Mouse (Mus musculus) myocyte (in vitro differentiated cells): ENCODE results near the gene Ulk3. TPM values are rescaled to one million over a fixed set of nuclear protein-coding genes. Genes with fewer than 3 reads are reported as not detected.

Source experiments
- H3K27me3 ChIP-seq: one replicate; pipeline ENCODE4 v1.6.1; 2011; ENCODE audit not compliant: control insufficient read depth, insufficient read depth, insufficient read length
- H3K36me3 ChIP-seq: one replicate; pipeline ENCODE4 v1.6.1; 2011; ENCODE audit not compliant: control insufficient read depth, insufficient read depth
- H3K4me2 ChIP-seq: one replicate; pipeline ENCODE4 v1.6.1; 2011; ENCODE audit warnings: low read depth, control low read depth
- H3K4me3 ChIP-seq: one replicate; pipeline ENCODE4 v1.5.1; 2011; ENCODE audit warnings: mild to moderate bottlenecking, control low read depth, moderate library complexity
- H3K79me2 ChIP-seq: one replicate; pipeline ENCODE4 v1.6.1; 2011; ENCODE audit not compliant: control insufficient read depth, insufficient read depth
- H3ac ChIP-seq: one replicate; pipeline ENCODE4 v1.6.1; 2011; ENCODE audit not compliant: control insufficient read depth, insufficient read length
- CEBPB ChIP-seq: IDR thresholded peaks from 2 replicates; pipeline ENCODE4 v1.6.1; 2011; ENCODE audit warnings: mild to moderate bottlenecking, moderate library complexity; ENCODE audit not compliant: poor library complexity, insufficient read depth, severe bottlenecking
- E2F4 ChIP-seq: IDR thresholded peaks from one replicate; pipeline ENCODE4 v1.6.1; 2011; ENCODE audit warnings: mild to moderate bottlenecking, control low read depth, moderate library complexity; ENCODE audit not compliant: insufficient read depth
- MAX ChIP-seq: IDR thresholded peaks from one replicate; pipeline ENCODE4 v1.6.1; 2011; ENCODE audit warnings: low read depth, mild to moderate bottlenecking, control low read depth
- MYOD1 ChIP-seq, 3 experiments: IDR thresholded peaks; one replicate each; pipeline ENCODE4 v1.6.1; 2011; ENCODE audit warnings: control low read depth in 2 of 3, low read depth in 2 of 3, mild to moderate bottlenecking in 2 of 3, moderate library complexity in 1 of 3; ENCODE audit not compliant: insufficient read length in 2 of 3, control insufficient read depth in 1 of 3
- MYOG ChIP-seq, 3 experiments: IDR thresholded peaks; one replicate each; pipeline ENCODE4 v1.6.1; 2011; ENCODE audit warnings: control low read depth in 2 of 3, low read depth in 2 of 3, mild to moderate bottlenecking in 2 of 3; ENCODE audit not compliant: insufficient read length in 2 of 3, control insufficient read depth in 1 of 3, insufficient read depth in 1 of 3
- POLR2A ChIP-seq: IDR thresholded peaks from one replicate; pipeline ENCODE4 v1.6.1; 2011; ENCODE audit warnings: low read depth, mild to moderate bottlenecking, control low read depth, moderate library complexity; ENCODE audit not compliant: insufficient read length
- POLR2AphosphoS2 ChIP-seq: IDR thresholded peaks from one replicate; pipeline ENCODE4 v1.6.1; 2011; ENCODE audit warnings: low read depth, control low read depth; ENCODE audit not compliant: insufficient read length
- REST ChIP-seq: IDR thresholded peaks from one replicate; pipeline ENCODE4 v1.6.1; 2011; ENCODE audit warnings: mild to moderate bottlenecking, control low read depth, moderate library complexity; ENCODE audit not compliant: insufficient read depth, insufficient read length
- SRF ChIP-seq: IDR thresholded peaks from one replicate; pipeline ENCODE4 v1.6.1; 2011; ENCODE audit warnings: low read depth; ENCODE audit not compliant: control insufficient read depth, insufficient read length
- TCF12 ChIP-seq: IDR thresholded peaks from one replicate; pipeline ENCODE4 v1.6.1; 2011; ENCODE audit warnings: mild to moderate bottlenecking, control low read depth; ENCODE audit not compliant: poor library complexity, insufficient read depth, severe bottlenecking
- TCF3 ChIP-seq: IDR thresholded peaks from one replicate; pipeline ENCODE4 v1.6.1; 2011; ENCODE audit warnings: low read depth, control low read depth; ENCODE audit not compliant: insufficient read length
- USF1 ChIP-seq: IDR thresholded peaks from one replicate; pipeline ENCODE4 v1.6.1; 2011; ENCODE audit warnings: low read depth, mild to moderate bottlenecking, control low read depth, moderate library complexity
- polyA plus RNA-seq: library from polyadenylated mRNA; unstranded; fragments of >200 nt; fragmentation: generic; extraction: Trizol; gene quantifications from one replicate; pipeline ENCODE4 v1.2.1, GENCODE M21; 2012; ENCODE audit warnings: missing spikeins

The Ulk3 gene
- polyA plus RNA-seq, 1 experiment = 12.2 TPM

DNA sequence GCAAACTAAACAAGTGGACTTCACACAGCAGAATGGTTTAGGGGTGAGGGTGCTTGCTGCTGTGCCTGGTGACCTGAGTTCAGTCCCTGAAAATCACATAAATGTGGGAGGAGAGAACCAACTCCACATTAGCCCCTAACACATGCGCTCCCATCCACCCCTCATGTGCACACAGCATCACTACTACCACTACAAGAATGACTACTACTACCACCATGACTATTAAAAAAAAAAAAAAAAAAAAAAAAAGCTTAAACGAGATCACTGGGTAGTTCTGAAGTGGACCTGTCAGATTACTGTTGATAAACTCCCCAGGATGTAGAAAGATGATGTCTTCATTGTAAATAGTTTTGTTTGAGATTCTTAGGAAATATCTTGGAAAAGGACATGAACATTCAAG is 29.7 kb upstream of the Ulk3 start:
- no peak overlapping the region for H3K4me3 ChIP-seq
- TF ChIP-seq MYOD1 (IDR thresholded peaks at IDR 0.05; ENCODE audit: control insufficient read depth in 1 of 3, insufficient read length in 2 of 3, low read depth in 2 of 3) = no peak
- no peak for TF ChIP-seq E2F4
- no peak for TF ChIP-seq MYOG (IDR thresholded peaks at IDR 0.05; ENCODE audit: control insufficient read depth in 1 of 3, insufficient read depth in 1 of 3, insufficient read length in 2 of 3, low read depth in 2 of 3)
- TF ChIP-seq SRF = no peak
- TF ChIP-seq USF1 = no peak
- no peak for TF ChIP-seq POLR2A
- TF ChIP-seq POLR2AphosphoS2 = no peak
- no peak for TF ChIP-seq CEBPB
- TF ChIP-seq TCF3 = no peak
- no peak for TF ChIP-seq MAX
- TF ChIP-seq REST = no peak
- TF ChIP-seq TCF12 = no peak
- H3K79me2 ChIP-seq = peaks cover 26% of the 10 kb centered on the region
- no peak overlapping the region for H3K4me2 ChIP-seq
- H3ac ChIP-seq = no peak overlapping the region
- no peaks in the 10 kb centered on the region for H3K27me3 ChIP-seq
- no peaks in the 10 kb centered on the region for H3K36me3 ChIP-seq

DNA sequence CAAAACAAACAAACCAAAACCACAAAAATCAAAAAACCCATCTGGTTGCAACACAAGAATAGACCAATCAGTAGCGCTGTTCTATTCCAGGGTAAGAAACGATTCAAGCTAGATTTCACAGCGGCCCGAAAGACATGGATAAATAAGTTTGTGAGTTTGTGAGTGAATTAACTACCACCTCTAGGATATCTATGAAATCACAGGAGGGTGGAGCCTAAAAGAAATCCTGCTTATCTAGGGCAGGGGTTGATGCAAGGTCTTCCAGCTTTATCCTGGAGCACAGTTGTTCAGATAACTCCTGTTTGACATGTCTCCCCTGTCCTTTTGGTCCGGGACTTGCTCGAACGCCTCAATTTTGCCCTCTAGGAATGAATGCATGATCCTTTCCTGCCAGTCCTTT is 29.0 kb upstream of the Ulk3 start:
- peaks cover 33% of the 10 kb centered on the region for H3K79me2 ChIP-seq
- peak overlapping the region; percentile 57 for H3K4me3 ChIP-seq
- H3K4me2 ChIP-seq = peak overlapping the region; percentile 91
- H3K36me3 ChIP-seq = no peaks in the 10 kb centered on the region
- no peaks in the 10 kb centered on the region for H3K27me3 ChIP-seq
- H3ac ChIP-seq = no peak overlapping the region
- TF ChIP-seq POLR2AphosphoS2 (no peak), MAX (no peak), TCF12 (no peak), POLR2A (no peak)

DNA sequence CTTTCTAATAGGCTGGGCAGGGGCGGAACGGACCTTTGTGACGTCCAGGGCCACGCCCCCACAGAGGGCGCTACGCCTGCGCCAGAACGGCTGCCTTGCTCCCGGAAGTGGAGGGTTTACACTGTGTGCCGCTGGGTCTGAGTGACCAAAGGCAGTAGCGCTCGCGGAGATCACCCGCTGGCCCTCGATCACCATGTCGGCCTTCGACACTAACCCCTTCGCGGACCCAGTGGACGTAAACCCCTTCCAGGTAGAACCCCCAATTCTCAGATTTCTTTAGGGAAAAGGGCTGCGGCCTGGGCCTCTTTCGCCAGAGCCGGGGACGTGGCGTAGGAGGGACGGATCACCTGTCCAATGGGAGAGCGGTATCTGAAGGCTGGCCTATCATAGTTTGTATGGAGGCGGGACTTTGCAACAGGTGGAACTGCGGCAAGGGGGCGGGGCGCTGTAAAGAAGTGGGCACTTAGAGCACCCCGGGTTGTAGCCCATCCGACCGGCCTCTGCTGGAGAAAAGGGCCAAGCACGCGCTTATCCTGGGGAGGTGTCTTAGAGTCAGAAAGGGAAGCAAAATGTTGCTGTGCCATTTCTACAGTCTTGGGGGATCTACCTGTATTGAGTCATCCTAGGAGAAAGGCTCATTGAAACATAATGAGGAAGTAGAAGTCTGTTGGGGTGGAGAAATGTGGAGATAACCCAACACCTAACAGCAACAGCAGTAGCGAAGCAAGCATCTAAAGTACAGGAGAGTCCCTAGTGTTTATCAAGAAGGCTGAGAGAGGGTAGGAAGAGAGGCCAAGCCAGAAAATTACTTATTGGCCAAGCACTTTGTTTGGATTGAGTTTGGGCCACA is 28.2 kb upstream of the Ulk3 start, which contains the start of gene Scamp2:
TSS of gene Scamp2 (plus strand) at position 83 of the 850 bp plus-strand sequence.
- Histone ChIP-seq H3ac (peak within 1 kb of the TSS; percentile 43), H3K4me2 (peak within 1 kb of the TSS; percentile 91), H3K79me2 (peaks cover 34% of the 10 kb centered on the region), H3K4me3 (peak within 1 kb of the TSS; percentile 57), H3K27me3 (no peaks in the 10 kb centered on the region), H3K36me3 (no peaks in the 10 kb centered on the region)
- TF ChIP-seq USF1 (no peak), CEBPB (no peak), POLR2A (peak; percentile 86), TCF12 (no peak), TCF3 (no peak), SRF (no peak), POLR2AphosphoS2 (peak; percentile 88), REST (no peak), MAX (no peak), E2F4 (no peak), MYOD1 (IDR thresholded peaks at IDR 0.05; ENCODE audit: control insufficient read depth in 1 of 3, insufficient read length in 2 of 3, low read depth in 2 of 3) (peak in 1 of 3 experiments; percentile 70), MYOG (IDR thresholded peaks at IDR 0.05; ENCODE audit: control insufficient read depth in 1 of 3, insufficient read depth in 1 of 3, insufficient read length in 2 of 3, low read depth in 2 of 3) (peak; percentile 2 to 72 (median 17))

DNA sequence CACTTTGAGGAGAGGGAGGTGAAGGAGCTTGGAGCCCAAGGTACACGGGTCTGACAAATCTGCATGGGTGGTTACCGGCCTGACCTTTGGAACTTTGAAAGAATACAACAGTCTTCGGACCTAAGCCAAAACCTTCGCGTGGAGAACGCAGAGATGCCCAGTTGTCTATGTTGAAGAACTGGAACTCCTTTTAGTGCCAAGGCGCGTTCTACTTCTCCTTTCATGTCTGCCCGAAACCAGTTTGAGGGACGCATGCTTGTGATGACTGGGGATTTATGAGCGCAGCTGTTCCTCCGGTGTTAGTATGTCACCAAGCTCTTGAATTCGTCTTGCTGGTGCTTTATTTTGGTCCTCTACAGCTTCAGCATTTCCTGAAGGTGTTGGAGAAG is 27.5 kb upstream of the Ulk3 start:
- Histone ChIP-seq H3K27me3 (no peaks in the 10 kb centered on the region), H3ac (peak overlapping the region; percentile 43), H3K4me2 (peak overlapping the region; percentile 89), H3K36me3 (no peaks in the 10 kb centered on the region), H3K79me2 (peaks cover 40% of the 10 kb centered on the region), H3K4me3 (peak overlapping the region; percentile 57)
- TF ChIP-seq TCF3 (no peak), E2F4 (no peak), POLR2AphosphoS2 (no peak), CEBPB (no peak), REST (no peak), MYOD1 (IDR thresholded peaks at IDR 0.05; ENCODE audit: control insufficient read depth in 1 of 3, insufficient read length in 2 of 3, low read depth in 2 of 3) (peak; percentile 87 to 92 (median 90)), SRF (no peak), USF1 (no peak), TCF12 (peak; percentile 70), MYOG (IDR thresholded peaks at IDR 0.05; ENCODE audit: control insufficient read depth in 1 of 3, insufficient read depth in 1 of 3, insufficient read length in 2 of 3, low read depth in 2 of 3) (peak in 2 of 3 experiments; percentile 65 to 70), POLR2A (no peak), MAX (no peak)
